Mouse (Mus musculus): Measurements from ENCODE around the gene 1700007K13Rik. TPM values are rescaled to one million over a fixed set of nuclear protein-coding genes. Genes with fewer than 3 reads are reported as not detected.
"Not testable (repeated sequence)": the region's sequence is repeated elsewhere in the genome, so short reads cannot be mapped to it uniquely, and the experiment has no call there.

Gene 1700007K13Rik
- 1 to 10 TPM; 4.9 to 6.2 TPM for total RNA-seq (2021)
- long read RNA-seq, experiment 1, partial matches to known transcripts: 0 of 1 reads
- long read RNA-seq, experiment 1, other reads (novel, unspliced or antisense): 0 of 1 reads
- long read RNA-seq, experiment 2, partial matches to known transcripts: 0 of 3 reads
- long read RNA-seq, experiment 2, other reads (novel, unspliced or antisense): 0 of 3 reads

DNA sequence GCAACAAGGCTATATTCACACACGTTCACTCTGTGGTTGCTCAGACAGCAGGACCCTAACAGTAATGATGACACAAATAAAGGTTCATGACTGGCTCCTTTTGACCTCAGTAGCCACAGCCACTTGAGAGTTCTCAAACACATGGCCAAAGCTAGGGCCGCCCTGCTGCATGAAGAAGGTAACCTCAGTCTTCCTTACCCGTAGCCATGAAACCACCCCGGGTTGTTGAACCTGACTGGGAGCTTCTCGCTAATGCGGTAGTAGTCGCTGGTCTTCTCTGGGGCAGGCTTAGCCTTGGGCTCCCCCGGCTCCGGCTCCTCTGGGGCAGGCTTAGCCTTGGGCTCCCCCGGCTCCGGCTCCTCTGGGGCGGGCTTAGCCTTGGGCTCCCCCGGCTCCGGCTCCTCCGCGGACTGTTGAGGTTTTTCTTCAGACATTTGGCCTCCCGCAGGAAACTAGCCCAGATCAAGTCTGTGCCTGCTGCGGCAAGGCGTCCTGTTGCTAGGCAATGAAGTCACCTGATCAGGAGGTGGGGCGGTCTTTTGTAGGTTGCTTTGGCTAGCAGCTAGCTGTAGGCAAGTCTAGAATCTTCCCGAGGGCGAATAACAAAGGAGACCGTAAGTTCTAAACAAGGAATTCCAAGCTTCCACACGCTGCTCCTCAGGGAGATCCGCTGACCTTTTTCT lies at the start of gene 1700007K13Rik:
Gene 1700007K13Rik, minus strand, starts transcription at position 497 of the 683 bp plus-strand sequence.
- DNase-seq (ENCODE audit: low spot score in 2 of 2): peak; percentile 72 to 75
- intact Hi-C loops (cut with DNase I): no loop called here

GRCm38 (mm10) chr2:28514489-28514888 lies 48.4 kb upstream of the 1700007K13Rik start:
- DNase-seq (ENCODE audit: low spot score in 2 of 2): peak; percentile 89 to 91
- intact Hi-C loops (cut with DNase I): loop anchor here (2.0 kb wide), 2 partner anchors 34 to 68 kb away; partner anchors contain the start of gene Gtf3c5

- intact Hi-C loops (cut with DNase I): loop anchor here (2.0 kb wide), 2 partner anchors 35 to 69 kb away; partner anchors contain the start of gene Gtf3c5
- DNase-seq (ENCODE audit: low spot score in 2 of 2): no peak
These were observed 47.6 kb upstream of the 1700007K13Rik start for GRCm38 (mm10) chr2:28513431-28514370.

DNA sequence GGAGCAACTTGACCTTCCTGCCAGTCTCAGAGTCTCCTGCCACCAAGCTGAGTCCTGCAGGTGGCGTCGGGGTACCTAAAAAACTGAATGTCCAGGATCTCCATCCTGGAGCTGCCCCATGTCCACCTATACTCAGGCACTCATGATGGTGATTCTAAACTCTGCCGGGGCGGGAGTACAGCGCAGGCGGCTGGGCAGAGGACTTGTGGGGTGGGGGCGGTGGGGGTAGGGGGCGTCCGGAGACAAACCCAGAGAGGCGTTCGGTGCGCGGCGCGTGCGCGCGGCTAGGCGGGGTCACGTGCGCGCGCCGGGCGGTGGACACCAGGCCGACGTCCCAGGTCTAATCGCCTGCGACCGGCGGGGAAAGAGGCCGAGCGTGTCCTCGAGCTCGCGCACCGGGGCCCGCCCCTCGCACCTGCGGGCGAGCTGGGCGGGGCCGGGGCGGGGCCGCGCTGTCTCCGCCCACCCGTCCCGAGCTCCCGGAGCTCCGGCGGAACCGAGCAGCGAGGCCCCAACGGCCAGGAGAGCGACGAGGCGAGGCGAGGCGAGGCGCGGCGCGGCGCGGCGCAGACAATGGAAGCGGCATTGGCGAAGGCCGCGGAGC lies 46.8 kb upstream of the 1700007K13Rik start, which contains the start of gene Ralgds:
Gene Ralgds, plus strand, starts transcription at position 328 of the 604 bp plus-strand sequence.
- no peak for DNase-seq (ENCODE audit: low spot score in 2 of 2)
- intact Hi-C loops (cut with DNase I): no loop called here

- DNase-seq (ENCODE audit: low spot score in 2 of 2); intact Hi-C loops (cut with DNase I): not testable (repeated sequence)
These were observed 45.5 kb upstream of the 1700007K13Rik start for GRCm38 (mm10) chr2:28511600-28511999.

DNA sequence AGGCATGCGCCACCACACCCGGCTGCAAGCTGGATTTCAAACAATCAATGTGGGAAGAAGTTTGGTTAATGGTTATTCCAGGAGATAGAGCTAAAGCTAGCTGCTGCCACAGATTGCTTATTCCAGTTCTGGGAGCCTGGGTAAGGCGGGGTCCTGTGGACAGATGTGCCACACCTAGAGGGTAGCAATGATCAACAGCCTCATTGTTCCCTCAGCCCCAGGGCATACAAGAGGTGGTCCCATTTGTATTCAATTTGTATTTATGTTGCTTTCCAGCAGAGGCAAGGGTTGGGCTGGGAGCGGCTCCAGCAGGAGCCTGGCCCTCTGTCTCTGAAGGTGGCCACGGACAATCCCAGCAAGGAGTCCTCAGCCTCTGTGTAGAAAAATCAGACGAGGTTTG lies 40.2 kb upstream of the 1700007K13Rik start:
- intact Hi-C loops (cut with DNase I): no loop called here
- no peak for DNase-seq (ENCODE audit: low spot score in 2 of 2)

GRCm38 (mm10) chr2:28505795-28506194 lies 39.7 kb upstream of the 1700007K13Rik start, which contains the start of gene Gm10134:
Gene Gm10134 (plus strand): TSS chr2:28506095.
- no peak for DNase-seq (ENCODE audit: low spot score in 2 of 2)
- intact Hi-C loops (cut with DNase I): no loop called here

GRCm38 (mm10) chr2:28504676-28505075 lies 38.5 kb upstream of the 1700007K13Rik start:
- intact Hi-C loops (cut with DNase I): no loop called here
- DNase-seq (ENCODE audit: low spot score in 2 of 2): no peak

DNA sequence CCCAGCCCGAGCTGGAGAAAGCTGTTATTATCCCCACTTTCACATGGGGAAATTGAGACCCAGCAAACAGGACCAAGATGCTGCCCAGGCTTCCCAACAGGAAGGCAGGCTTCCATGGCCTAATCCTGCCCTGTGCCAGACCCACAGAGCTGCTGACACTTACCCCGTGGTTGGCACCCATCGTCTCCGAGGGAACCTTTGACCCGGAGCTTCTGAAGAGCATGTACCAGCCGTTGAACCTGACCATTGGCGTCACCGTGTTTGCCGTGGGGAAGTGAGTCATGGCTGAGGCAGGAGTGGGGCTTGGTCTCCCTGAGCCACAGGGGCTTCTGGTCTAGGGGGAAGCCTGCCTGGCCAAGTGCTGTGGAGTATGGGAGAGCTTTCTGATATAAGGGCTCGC lies 36.9 kb upstream of the 1700007K13Rik start:
- intact Hi-C loops (cut with DNase I): no loop called here
- DNase-seq (ENCODE audit: low spot score in 2 of 2): no peak

- intact Hi-C loops (cut with DNase I): no loop called here
- no peak for DNase-seq (ENCODE audit: low spot score in 2 of 2)
These were observed 32.3 kb upstream of the 1700007K13Rik start for GRCm38 (mm10) chr2:28498431-28498830.

DNA sequence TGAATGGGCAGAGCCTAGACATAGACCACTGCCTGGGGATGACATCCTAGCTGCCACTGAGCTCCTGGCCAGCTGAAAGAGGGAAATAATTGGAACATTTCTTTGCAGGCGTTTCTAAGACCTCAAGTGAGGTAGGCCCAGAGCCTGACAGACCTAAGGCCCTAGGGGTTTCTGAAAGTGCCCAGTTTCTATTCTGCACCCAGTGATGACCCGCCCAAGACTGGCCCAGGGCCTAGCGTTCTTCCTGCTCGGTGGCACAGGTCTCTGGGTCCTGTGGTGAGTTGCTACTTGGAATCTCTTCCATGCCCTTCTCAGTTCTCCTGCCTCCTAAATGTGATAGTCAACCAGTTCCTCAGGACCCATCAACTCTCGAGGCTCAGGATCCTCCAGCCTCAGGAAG lies 31.4 kb upstream of the 1700007K13Rik start:
- DNase-seq (ENCODE audit: low spot score in 2 of 2): no peak

DNA sequence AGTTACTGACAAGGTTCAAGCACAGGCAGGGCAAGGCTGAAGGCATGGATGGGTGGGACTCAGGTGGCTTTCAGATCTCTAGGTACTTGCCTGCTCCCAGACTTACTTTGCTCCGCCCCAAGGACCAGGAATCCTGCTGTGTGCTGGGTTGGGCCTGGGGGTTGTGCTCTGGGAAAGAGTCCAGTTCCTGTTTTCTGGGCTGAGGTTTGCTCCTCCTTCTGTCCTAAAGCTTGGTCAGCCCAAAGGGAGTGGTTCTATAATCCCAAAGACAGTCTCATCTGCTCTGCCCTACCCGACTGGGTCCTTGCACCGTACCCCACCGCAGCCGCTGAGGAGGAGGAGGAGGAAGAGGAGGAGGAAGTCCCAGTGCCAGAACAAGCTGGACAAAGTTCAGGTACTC lies 30.5 kb upstream of the 1700007K13Rik start, which contains the start of gene Gbgt1:
Gene Gbgt1, plus strand, starts transcription at position 221 of the 400 bp plus-strand sequence.
- intact Hi-C loops (cut with DNase I): no loop called here
- no peak for DNase-seq (ENCODE audit: low spot score in 2 of 2)

More for the DNA sequence above, 31.4 kb upstream of the 1700007K13Rik start:
- intact Hi-C loops (cut with DNase I): no loop called here

- no peak for DNase-seq (ENCODE audit: low spot score in 2 of 2)
- intact Hi-C loops (cut with DNase I): no loop called here
These were observed 29.9 kb upstream of the 1700007K13Rik start for GRCm38 (mm10) chr2:28495801-28496595.

DNA sequence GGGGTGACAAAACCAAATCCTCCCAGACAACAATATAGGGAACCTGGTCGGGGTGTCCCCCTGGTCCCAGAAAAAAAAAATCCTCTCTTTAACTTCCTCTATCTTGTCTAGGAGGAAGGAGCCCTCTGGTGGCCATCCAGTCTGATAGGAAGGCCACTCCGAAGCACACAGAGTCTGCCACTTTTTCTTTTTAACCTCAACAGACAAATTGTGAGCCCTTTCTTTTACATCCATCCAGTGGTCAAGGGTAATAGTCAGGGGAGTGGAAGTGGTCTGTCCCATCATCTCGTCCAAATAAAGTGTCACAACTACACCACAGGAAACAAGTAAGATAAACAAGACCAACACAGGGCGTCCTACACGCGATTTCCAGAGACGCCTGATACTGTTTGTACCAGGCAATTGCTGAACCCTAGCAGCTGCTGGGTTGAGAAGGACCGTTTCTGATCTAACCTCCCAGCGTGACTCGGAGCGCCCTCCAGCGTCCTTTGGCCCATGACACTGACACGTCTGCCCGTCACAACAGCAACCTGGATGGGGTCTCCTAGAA lies 29.1 kb upstream of the 1700007K13Rik start:
- peak; percentile 38 to 52 for DNase-seq (ENCODE audit: low spot score in 2 of 2)
- intact Hi-C loops (cut with DNase I): no loop called here

GRCm38 (mm10) chr2:28494521-28494920 lies 28.4 kb upstream of the 1700007K13Rik start:
- no peak for DNase-seq (ENCODE audit: low spot score in 2 of 2)
- intact Hi-C loops (cut with DNase I): no loop called here

DNA sequence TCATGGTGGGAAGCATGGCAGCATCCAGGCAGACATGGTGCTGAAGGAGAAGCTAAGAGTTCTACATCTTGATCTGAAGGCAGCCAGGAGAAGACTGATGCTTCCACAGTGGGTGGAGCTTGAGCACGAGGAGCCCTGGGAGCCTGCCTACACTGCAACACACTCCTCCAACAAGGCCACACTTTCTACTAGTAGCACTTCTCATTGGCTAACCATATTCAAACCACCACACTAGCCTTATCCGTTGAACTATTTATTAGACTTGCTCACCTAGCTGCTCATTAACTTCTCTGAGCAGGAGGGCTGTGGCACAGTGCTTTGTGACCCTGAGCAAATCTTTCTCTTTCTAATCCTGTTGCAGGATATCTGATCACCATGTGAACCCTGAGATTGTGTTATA lies 17.7 kb upstream of the 1700007K13Rik start:
- DNase-seq (ENCODE audit: low spot score in 2 of 2): no peak
- intact Hi-C loops (cut with DNase I): no loop called here

GRCm38 (mm10) chr2:28479208-28480204 lies 13.4 kb upstream of the 1700007K13Rik start:
- no peak for DNase-seq (ENCODE audit: low spot score in 2 of 2)
- intact Hi-C loops (cut with DNase I): no loop called here
